Mouse (Mus musculus) brain, embryonic 18.5 days (tissue): ENCODE results near the gene Serpinf2.

Source experiments
- DNase-seq: peaks from one replicate; pipeline ENCODE4 v3.0.0-alpha.2; 2012; ENCODE audit warnings: low read depth, low spot score

Gene Serpinf2

GRCm38 (mm10) chr11:75429019-75429705 lies 10.2 kb downstream of the Serpinf2 start:
- no peak for DNase-seq

DNA sequence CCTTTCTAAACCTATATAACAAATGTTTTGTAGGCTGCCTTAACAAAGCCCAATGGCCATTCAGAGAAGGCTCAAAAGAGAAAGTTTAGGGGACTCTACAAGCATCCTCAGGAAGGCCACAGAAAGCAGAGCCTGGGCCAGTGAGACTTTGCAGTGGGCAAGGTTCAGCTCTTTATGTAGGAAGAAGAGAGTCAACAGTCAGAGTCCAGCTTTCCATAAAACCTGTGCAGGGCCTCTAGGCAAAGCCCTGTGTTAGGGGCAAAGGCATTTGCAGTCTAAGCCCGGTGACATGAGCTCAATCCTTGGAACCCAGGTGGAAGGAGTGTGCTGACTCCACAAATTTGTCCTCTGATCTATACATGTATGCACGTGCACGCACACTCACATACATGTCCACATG lies 14.9 kb downstream of the Serpinf2 start:
- DNase-seq = no peak

- no peak for DNase-seq
Measured at GRCm38 (mm10) chr11:75424033-75424432, 15.4 kb downstream of the Serpinf2 start.

- DNase-seq = no peak
Measured at GRCm38 (mm10) chr11:75423091-75423490, 16.3 kb downstream of the Serpinf2 start.

- DNase-seq = no peak
Measured at GRCm38 (mm10) chr11:75422013-75422792, 17.2 kb downstream of the Serpinf2 start, which contains the start of gene Serpinf1. Serpinf1 (minus strand) TSS chr11:75422701.

GRCm38 (mm10) chr11:75421375-75422012 lies 17.9 kb downstream of the Serpinf2 start:
- no peak for DNase-seq

DNA sequence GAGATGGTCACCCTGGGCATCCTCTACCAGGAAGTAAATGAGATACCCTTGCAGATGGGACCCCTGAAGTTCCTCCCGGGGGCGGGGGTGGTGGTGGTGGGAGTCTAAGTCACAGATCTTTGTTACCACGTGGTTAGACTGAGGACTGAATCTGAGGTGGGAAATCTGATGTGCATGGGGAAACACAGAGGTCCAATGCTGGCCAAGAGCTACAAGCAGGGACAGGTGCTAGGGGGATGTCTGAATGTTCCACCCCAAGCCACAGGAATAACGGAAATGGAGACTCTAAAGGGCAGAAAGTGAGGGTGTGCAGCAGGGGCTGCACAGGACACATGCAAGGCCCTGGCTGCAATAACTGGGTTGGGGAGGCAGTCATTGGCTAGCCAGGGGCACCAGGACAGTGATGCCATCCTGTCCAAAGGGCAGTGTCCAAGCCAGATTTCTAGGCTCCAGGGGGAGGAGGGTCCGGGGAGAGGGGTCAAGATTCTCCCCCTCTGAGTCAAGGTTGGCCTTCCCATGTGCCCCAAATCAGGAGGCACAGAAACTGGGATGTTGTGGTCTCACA lies 18.5 kb downstream of the Serpinf2 start:
- no peak for DNase-seq

- no peak for DNase-seq
Measured at GRCm38 (mm10) chr11:75420037-75420436, 19.4 kb downstream of the Serpinf2 start.

DNA sequence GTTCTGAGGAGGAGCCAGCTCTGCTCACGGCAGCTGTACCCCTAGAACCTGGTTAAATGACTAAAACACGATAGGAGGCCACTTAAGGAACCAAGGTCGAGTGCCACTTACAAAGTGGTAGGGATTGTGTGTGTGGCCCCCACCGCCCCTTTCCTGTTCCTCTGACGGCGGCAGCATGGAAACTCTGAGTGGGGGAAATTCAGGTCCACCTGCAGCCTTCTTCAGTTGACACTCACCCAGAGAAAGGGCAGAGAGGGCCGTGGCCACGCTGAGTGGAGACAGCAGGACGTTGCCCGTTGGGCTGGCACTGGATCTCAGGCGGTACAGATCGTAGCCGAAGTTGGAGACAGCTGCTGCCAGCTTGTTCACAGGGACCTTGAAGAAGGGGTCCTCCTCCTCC lies 23.4 kb downstream of the Serpinf2 start:
- no peak for DNase-seq

DNA sequence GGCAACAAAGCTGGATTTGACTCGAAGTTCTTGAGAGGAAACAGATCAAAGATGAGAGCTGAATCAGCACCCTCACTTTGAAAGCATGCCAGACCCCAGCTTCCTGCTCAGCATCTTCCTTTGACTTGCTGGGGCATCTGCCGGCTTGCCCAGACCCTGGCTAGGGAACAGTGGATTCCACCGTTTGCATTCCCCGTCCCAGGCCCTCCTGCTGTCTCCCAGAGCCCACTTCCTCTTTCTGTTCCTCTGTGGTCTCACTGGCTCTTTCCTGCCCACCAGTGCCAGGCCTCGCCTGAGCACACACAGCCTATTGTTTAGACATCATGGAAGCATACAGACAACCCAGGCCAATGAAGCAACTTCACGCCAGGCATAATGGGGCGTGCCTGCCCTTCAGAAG lies 24.3 kb downstream of the Serpinf2 start:
- no peak for DNase-seq

- no peak for DNase-seq
Measured at GRCm38 (mm10) chr11:75410591-75410990, 28.8 kb downstream of the Serpinf2 start.

DNA sequence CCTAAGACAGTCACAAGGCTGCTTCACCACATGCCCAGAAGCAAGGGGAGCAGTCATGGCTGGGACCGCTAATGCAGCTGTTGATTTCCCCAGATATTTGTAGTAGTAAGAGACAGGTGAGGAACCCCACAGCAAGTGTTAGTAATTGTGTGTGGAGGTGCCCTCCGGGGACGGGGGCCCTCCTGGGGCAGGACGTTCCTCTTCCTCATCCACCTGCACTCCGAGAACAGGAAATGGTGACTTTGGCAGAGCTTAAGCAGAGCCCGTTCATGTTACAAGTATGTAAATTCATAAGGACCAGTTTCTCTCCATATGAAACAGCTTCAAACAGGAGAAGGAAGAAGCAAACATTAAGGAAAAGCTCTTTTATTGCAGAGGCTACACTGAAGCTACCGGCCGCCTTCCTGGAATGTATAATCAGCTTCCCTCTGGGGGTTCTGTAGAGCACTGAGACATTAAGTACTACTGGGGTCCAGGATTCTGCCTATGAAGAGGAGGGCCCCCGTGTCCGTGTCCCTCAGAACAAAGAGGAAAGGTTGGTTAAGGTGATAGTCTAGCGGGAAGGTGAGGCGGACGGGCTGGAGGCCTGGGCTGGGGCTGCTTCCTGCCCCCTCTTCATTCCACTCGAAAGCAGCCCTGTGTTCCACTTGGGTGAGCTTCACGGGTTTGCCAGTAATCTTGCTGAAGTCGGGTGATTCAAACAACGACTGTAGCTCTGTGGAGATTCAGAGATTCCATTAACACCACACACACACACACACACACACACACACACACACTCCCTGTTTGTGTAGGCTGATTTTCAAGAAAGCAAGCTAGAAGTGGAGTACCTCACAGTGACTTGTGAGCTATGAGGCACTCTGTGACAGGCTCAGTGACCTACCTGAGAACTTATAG lies 29.5 kb downstream of the Serpinf2 start:
- DNase-seq = no peak

DNA sequence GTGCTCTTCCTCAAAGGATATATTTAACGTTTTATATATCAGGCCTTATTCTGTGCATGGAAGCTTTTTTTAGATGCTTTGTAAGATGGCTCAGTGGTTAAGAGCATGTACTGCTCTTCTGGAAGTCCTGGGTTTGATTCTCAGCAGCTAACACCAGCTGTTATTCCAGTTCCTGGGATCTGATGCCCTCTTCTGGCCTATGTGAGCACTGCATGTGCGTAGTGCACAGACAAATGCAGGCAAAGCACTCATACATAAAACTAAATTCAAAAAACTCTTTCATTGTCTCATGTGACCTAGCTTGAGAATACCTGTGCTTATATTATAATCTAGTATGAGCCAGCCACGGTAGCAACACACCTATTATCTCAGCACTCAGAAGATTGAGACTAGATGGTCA lies 32.5 kb downstream of the Serpinf2 start:
- DNase-seq = no peak

GRCm38 (mm10) chr11:75406104-75406503 lies 33.3 kb downstream of the Serpinf2 start:
- DNase-seq = no peak

DNA sequence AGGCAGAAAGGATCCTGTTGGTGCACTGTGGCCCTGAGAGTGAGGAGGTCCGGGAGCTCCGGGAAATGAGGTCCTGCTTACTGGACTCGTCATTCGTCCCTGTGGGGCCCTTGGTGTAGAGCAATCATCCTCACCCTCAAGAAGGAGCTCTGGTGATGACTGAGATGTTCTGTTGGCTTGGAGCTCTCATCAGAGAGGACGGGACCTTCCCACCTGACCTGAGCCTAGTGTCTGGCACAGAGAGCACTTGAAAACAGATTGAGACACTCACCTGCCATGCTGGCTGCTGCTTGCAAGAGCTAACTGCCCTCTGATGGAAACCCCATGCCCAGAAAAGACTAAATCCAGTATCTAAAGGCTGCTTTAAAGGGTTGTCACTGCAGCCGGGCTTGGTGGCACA lies 34.6 kb downstream of the Serpinf2 start:
- no peak for DNase-seq

- no peak for DNase-seq
Measured at GRCm38 (mm10) chr11:75403301-75404052, 35.9 kb downstream of the Serpinf2 start.

- DNase-seq = no peak
Measured at GRCm38 (mm10) chr11:75402271-75402690, 37.1 kb downstream of the Serpinf2 start.

DNA sequence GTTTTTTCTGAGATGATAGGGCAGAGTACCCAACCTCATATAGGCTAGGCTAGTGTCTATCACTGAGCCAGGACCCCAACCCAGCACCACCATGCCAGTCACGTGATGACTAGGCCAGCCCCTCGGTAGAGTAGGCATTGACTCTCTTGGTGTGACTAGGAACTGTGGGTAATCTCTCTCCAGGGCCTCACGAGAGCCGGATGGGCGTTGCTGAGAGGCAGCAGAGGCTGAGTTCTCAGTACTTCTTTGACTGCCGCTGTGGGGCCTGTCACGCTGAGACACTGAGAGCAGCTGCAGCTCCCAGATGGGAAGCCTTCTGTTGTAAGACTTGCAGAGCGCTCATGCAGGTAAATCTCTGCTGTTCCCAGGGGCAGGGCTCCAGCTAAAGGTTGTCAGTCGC lies 39.3 kb downstream of the Serpinf2 start:
- DNase-seq = no peak

- no peak for DNase-seq
Measured at GRCm38 (mm10) chr11:75399411-75399841, 40.0 kb downstream of the Serpinf2 start.

DNA sequence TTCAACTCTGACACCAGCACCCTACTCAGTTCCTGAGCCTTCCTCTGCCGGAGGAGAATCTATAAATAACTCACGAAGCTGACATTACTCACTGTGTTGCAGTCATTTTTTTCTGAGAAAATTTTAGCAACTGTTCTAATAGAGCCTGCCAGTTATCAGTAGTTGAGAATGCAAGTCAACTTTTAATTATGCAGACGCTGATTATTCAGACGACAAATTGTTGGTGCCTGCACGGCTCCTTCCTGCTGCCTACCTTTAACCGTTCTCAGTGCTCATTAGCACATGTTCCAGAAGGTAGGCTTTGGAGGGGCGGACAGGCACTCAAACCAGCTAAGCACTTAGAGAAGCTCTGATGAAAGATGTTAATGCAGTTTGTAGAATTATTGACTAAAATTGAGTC lies 41.9 kb downstream of the Serpinf2 start:
- no peak for DNase-seq
